Mouse (Mus musculus) CH12.LX (cell line): Measurements from ENCODE around the gene Samd7. TPM values are rescaled to one million over a fixed set of nuclear protein-coding genes. Genes with fewer than 3 reads are reported as not detected.

Experiments used
- DNase-seq: peaks from one replicate; pipeline ENCODE4 v3.0.0-alpha.2; 2013; ENCODE audit errors: extremely low read depth
- H3K27ac ChIP-seq: 2 replicates; pipeline ENCODE4 v1.5.1; 2012; ENCODE audit warnings: low read depth, mild to moderate bottlenecking, control low read depth, moderate library complexity; ENCODE audit not compliant: insufficient read depth
- H3K27me3 ChIP-seq: replicated peaks from 2 replicates; pipeline ENCODE3; 2012; ENCODE audit warnings: inconsistent platforms
- H3K36me3 ChIP-seq, 2 experiments: replicated peaks in 1 of 2; 2 replicates each; pipeline versions ENCODE3 to v1.6.1; 2012; ENCODE audit warnings: inconsistent platforms in 1 of 2, low read length in 1 of 2, mild to moderate bottlenecking in 1 of 2, mixed read lengths in 1 of 2, moderate library complexity in 1 of 2; ENCODE audit not compliant: control insufficient read depth in 1 of 2, insufficient read depth in 1 of 2
- H3K4me1 ChIP-seq, 2 experiments: 2 replicates each; pipeline ENCODE4 v1.6.1; 2012; ENCODE audit warnings: inconsistent platforms in 1 of 2, moderate library complexity in 1 of 2; ENCODE audit not compliant: insufficient read depth in 2 of 2, control insufficient read depth in 1 of 2
- H3K4me2 ChIP-seq: 2 replicates; pipeline ENCODE4 v1.6.1; 2012; ENCODE audit warnings: low read depth, mild to moderate bottlenecking, control low read depth; ENCODE audit not compliant: poor library complexity, insufficient read depth, severe bottlenecking
- H3K4me3 ChIP-seq, 3 experiments: fragments of 150-350 bp in 1 of 3; sonication (generic) in 1 of 3; replicated peaks in 1 of 3; 2 replicates each; pipeline versions ENCODE3 to v1.5.1; 2011 to 2012; ENCODE audit warnings: low read depth in 2 of 3, low read length in 2 of 3, mild to moderate bottlenecking in 2 of 3, moderate library complexity in 2 of 3, control low read depth in 1 of 3, improper control_type of control experiment in 1 of 3, inconsistent platforms in 1 of 3, mixed read lengths in 1 of 3; ENCODE audit not compliant: poor library complexity in 1 of 3
- H3K79me2 ChIP-seq: replicated peaks from 2 replicates; pipeline ENCODE4 v1.6.1; 2012; ENCODE audit warnings: mild to moderate bottlenecking, moderate library complexity; ENCODE audit not compliant: control insufficient read depth, poor library complexity, insufficient read depth, severe bottlenecking; ENCODE audit errors: extremely low read depth
- H3K9ac ChIP-seq: 2 replicates; pipeline ENCODE4 v1.6.1; 2012; ENCODE audit warnings: low read depth, mild to moderate bottlenecking, control low read depth, moderate library complexity; ENCODE audit not compliant: insufficient read depth
- H3K9me3 ChIP-seq: replicated peaks from 2 replicates; pipeline ENCODE3; 2012; ENCODE audit warnings: low read length, inconsistent platforms, mixed read lengths
- CTCF ChIP-seq, 2 experiments: IDR thresholded peaks in 1 of 2; conservative IDR thresholded peaks in 1 of 2; 2 replicates each; pipeline ENCODE4 v1.5.1; 2011 to 2012; ENCODE audit warnings: low read depth in 2 of 2, low read length in 2 of 2, improper control_type of control experiment in 1 of 2, inconsistent platforms in 1 of 2, mild to moderate bottlenecking in 1 of 2, moderate library complexity in 1 of 2
- E2F4 ChIP-seq: IDR thresholded peaks from 2 replicates; pipeline ENCODE4 v1.6.1; 2011; ENCODE audit warnings: low read depth, low read length, improper control_type of control experiment; ENCODE audit not compliant: insufficient replicate concordance
- EP300 ChIP-seq: IDR thresholded peaks from 2 replicates; pipeline ENCODE4 v1.6.1; 2011; ENCODE audit warnings: low read length, improper control_type of control experiment
- JUN ChIP-seq: IDR thresholded peaks from 2 replicates; pipeline ENCODE4 v1.6.1; 2011; ENCODE audit warnings: low read depth, mild to moderate bottlenecking, low read length, improper control_type of control experiment, moderate library complexity; ENCODE audit not compliant: insufficient read depth
- MAFK ChIP-seq: IDR thresholded peaks from 2 replicates; pipeline ENCODE4 v1.6.1; 2011; ENCODE audit warnings: low read length, improper control_type of control experiment; ENCODE audit not compliant: insufficient replicate concordance
- MEF2A ChIP-seq: IDR thresholded peaks from 2 replicates; pipeline ENCODE4 v1.6.1; 2014; ENCODE audit warnings: low read depth, mild to moderate bottlenecking, inconsistent platforms, low read length, improper control_type of control experiment, borderline replicate concordance
- MYC ChIP-seq: IDR thresholded peaks from 2 replicates; pipeline ENCODE4 v1.6.1; 2011; ENCODE audit warnings: low read depth, mild to moderate bottlenecking, improper control_type of control experiment, low read length
- NELFE ChIP-seq: IDR thresholded peaks from 2 replicates; pipeline ENCODE4 v1.6.1; 2011; ENCODE audit warnings: low read depth, low read length, improper control_type of control experiment
- POLR2AphosphoS2 ChIP-seq: IDR thresholded peaks from 2 replicates; pipeline ENCODE4 v1.6.1; 2011; ENCODE audit warnings: low read depth, low read length, improper control_type of control experiment
- RCOR1 ChIP-seq: conservative IDR thresholded peaks from 2 replicates; pipeline ENCODE4 v1.6.1; 2012; ENCODE audit warnings: low read depth, mild to moderate bottlenecking, inconsistent platforms, low read length, improper control_type of control experiment
- SIN3A ChIP-seq: IDR thresholded peaks from 2 replicates; pipeline ENCODE4 v1.6.1; 2012; ENCODE audit warnings: low read length, improper control_type of control experiment, inconsistent platforms
- SMC3 ChIP-seq: IDR thresholded peaks from 2 replicates; pipeline ENCODE4 v1.6.1; 2011; ENCODE audit warnings: low read depth, low read length, improper control_type of control experiment
- TBP ChIP-seq: conservative IDR thresholded peaks from 2 replicates; pipeline ENCODE4 v1.6.1; 2011; ENCODE audit warnings: low read depth, low read length, improper control_type of control experiment
- USF1 ChIP-seq: IDR thresholded peaks from 2 replicates; pipeline ENCODE4 v1.6.1; 2014; ENCODE audit warnings: low read depth, mild to moderate bottlenecking, inconsistent platforms, low read length, improper control_type of control experiment
- ZC3H11A ChIP-seq: IDR thresholded peaks from 2 replicates; pipeline ENCODE4 v1.6.1; 2012; ENCODE audit warnings: low read depth, mild to moderate bottlenecking, inconsistent platforms, low read length, improper control_type of control experiment
- ZMIZ1 ChIP-seq: IDR thresholded peaks from 2 replicates; pipeline ENCODE4 v1.6.1; 2012; ENCODE audit warnings: low read depth, mild to moderate bottlenecking, inconsistent platforms, low read length, improper control_type of control experiment
- dilution Hi-C: fragments of 300-500 bp; cut with MboI; formaldehyde crosslinking; loops from 2 replicates; pipeline ENCODE4 v1.14.3; 2020; ENCODE audit warnings: low sequenced_read_pairs; ENCODE audit not compliant: extremely low pct_unique_long_range_greater_than_20kb, extremely low pct_ligation_motif_present
- in situ Hi-C: fragments of 300-500 bp; cut with MboI; formaldehyde crosslinking; loops from 3 replicates; pipeline ENCODE4 v1.14.3; 2019; ENCODE audit warnings: low sequenced_read_pairs, low pct_ligation_motif_present, low pct_unique_long_range_greater_than_20kb, mixed read lengths
- polyA plus RNA-seq: library from polyadenylated mRNA; unstranded; fragments of >175 nt; gene quantifications from 2 replicates; pipeline ENCODE4 v1.2.1, GENCODE M21; 2012; ENCODE audit warnings: low read depth; ENCODE audit not compliant: insufficient read length
- total RNA-seq, 2 experiments: library from RNA; depleted of rRNA; stranded (reverse); fragments of 300-350 nt in 1 of 2; fragments of >200 nt in 1 of 2; gene quantifications; 2 replicates each; pipeline ENCODE4 v1.2.3; 2012 to 2014

Gene Samd7
- total and polyA plus RNA-seq, 3 experiments, result not detected

DNA sequence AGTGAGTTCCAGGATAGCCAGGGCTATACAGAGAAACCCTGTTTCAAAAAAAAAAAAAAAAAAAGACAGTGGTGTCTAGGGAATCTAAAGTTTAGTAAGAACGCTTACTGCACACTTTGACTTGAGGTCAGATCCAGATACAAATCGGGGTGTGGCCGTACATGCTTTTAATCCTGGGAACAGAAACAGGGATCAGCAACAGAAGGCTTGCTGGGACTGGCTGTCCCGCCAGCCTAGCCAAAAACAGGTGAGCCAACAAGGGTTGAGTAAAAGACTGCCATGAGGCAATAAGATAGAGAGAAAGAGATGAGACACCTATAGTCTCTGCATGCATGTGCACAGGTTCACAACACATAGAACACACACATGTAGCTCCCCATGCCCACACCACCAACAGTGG, 8.6 kb downstream of the Samd7 start:
- no peak overlapping the region for H3K9ac ChIP-seq
- H3K4me2 ChIP-seq, result no peak overlapping the region
- dilution Hi-C loops (no loop called here), in situ Hi-C loops (no loop called here)
- TF ChIP-seq EP300 (no peak), ZC3H11A (no peak), NELFE (no peak), MAFK (no peak), MEF2A (no peak), TBP (no peak), CTCF (conservative IDR thresholded peaks at IDR 0.05 in 1 of 2, IDR thresholded peaks at IDR 0.05 in 1 of 2; ENCODE audit: low read depth in 2 of 2, low read length in 2 of 2) (no peak)
- H3K4me1 ChIP-seq, result no peaks in the 10 kb centered on the region; a peak in 1 of 4 replicates
- no peaks in the 10 kb centered on the region for H3K27me3 ChIP-seq
- H3K79me2 ChIP-seq, result no peaks in the 10 kb centered on the region
- H3K27ac ChIP-seq, result no peak overlapping the region
- no peak for DNase-seq
- H3K9me3 ChIP-seq, result no peaks in the 10 kb centered on the region
- no peaks in the 10 kb centered on the region for H3K36me3 ChIP-seq
- H3K4me3 ChIP-seq, result no peak overlapping the region

DNA sequence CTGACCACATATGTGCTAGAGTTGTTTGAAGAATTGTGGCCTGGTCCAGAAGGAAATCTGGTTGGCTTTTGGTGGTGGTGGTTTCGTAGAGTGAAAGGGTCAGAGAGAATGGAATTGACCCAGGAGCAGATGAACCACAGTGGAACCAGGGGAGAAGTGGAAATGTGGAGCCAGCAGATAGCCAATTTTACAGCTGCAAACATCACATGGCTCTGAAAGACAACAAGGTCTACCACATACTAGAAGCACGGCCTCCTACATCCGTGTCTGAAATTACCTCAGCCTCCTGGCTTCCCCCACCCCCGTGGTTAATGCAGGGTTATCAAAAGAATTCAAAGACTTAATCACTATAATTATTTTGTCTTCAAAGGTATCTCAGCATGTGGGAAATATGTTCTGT, 18.8 kb downstream of the Samd7 start:
- TF ChIP-seq SMC3, result no peak
- no peak for TF ChIP-seq ZMIZ1
- TF ChIP-seq RCOR1, result no peak
- TF ChIP-seq EP300, result no peak
- TF ChIP-seq MYC, result no peak
- no peak for TF ChIP-seq POLR2AphosphoS2
- TF ChIP-seq USF1, result no peak
- no peak for TF ChIP-seq JUN
- no peak for TF ChIP-seq E2F4
- no peak for TF ChIP-seq SIN3A
- H3K79me2 ChIP-seq, result no peaks in the 10 kb centered on the region
- H3K36me3 ChIP-seq, result no peaks in the 10 kb centered on the region
- no peaks in the 10 kb centered on the region for H3K9me3 ChIP-seq
- no peak overlapping the region for H3K27ac ChIP-seq
- DNase-seq, result no peak
- in situ Hi-C loops (no loop called here), dilution Hi-C loops (no loop called here)
- no peak overlapping the region for H3K4me3 ChIP-seq
- peaks cover 0 to 20% of the 10 kb centered on the region in 2 experiments; a peak in 2 of 4 replicates for H3K4me1 ChIP-seq
- no peak overlapping the region for H3K4me2 ChIP-seq
- H3K27me3 ChIP-seq, result no peaks in the 10 kb centered on the region
- H3K9ac ChIP-seq, result no peak overlapping the region
